ENCODE assay signal across 9 mouse cellular contexts in the genomic region with DNA sequence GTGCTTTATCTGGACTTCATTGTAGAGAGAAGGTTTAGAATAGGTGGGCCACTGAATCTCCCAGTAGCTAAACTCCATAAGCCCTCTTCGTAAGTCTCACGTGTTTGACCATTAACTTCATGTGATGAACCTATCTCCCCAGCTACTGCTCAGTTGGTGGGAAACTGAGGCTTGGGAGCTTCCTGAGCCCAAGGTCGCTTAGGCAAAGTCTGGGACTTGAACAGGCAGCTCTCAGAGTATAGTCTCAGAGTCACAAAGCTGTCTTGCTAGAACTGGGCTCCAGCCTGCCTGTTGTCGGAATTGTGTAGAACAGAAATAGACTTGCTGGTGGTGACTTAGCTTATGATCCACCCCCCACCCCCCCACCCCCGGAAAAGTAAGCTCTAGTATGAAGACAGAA. TPM values are rescaled to one million over a fixed set of nuclear protein-coding genes. Genes with fewer than 3 reads are reported as not detected.
DNase-seq lines count a peak whose midpoint lies in the region; ATAC-seq and TF ChIP-seq lines count a peak whose summit lies in the region.
"Had no signal": no experiment of that assay in that cellular context is flagged by ENCODE, and none has a peak within 500 bp of the region (broad histone marks: within the 10 kb centered on the region; RNA-seq: fewer than 3 reads in every experiment).

No protein-coding gene starts in this region.

- H3K4me2 ChIP-seq in heart, embryonic 15.5 days = peak overlapping the region; percentile 86
- H3K4me2 ChIP-seq in forebrain, postnatal 0 days (ENCODE audit: low read depth) = peak overlapping the region; percentile 97
- peak overlapping the region; percentile 94 for H3K4me2 ChIP-seq in midbrain, embryonic 11.5 days

- 78% methylated on average over 5 of the region's 5 CpGs for WGBS in heart, embryonic 15.5 days
- 89% methylated on average over 5 of the region's 5 CpGs for WGBS in forebrain, postnatal 0 days
- 91% methylated on average over 5 of the region's 5 CpGs for WGBS in midbrain, embryonic 11.5 days

- H3K9ac ChIP-seq in heart, embryonic 15.5 days = no peak overlapping the region
- H3K9ac ChIP-seq in forebrain, postnatal 0 days = no peak overlapping the region
- no peak overlapping the region for H3K9ac ChIP-seq in midbrain, embryonic 11.5 days (ENCODE audit: low read length)

- no peak for DNase-seq in heart, adult 18-20 months
- DNase-seq in NIH3T3 (ENCODE audit: low read depth) = peak; percentile 26
- no peak for DNase-seq in forebrain, postnatal 0 days
- DNase-seq in midbrain, embryonic 11.5 days (ENCODE audit: low spot score, missing footprints) = no peak
- DNase-seq in cerebellum, postnatal 25 days = no peak
- no peak for DNase-seq in right cerebral cortex, postnatal 36 days (ENCODE audit: low spot score in 2 of 2)
- DNase-seq: gastrocnemius, postnatal 10 days had no signal

- H3K27ac ChIP-seq in heart, embryonic 15.5 days = no peak overlapping the region
- H3K27ac ChIP-seq in forebrain, postnatal 0 days (ENCODE audit: low read depth, low read length) = no peak overlapping the region
- no peak overlapping the region for H3K27ac ChIP-seq in midbrain, embryonic 11.5 days (ENCODE audit: low read depth, low read length)

- peak overlapping the region; percentile 87; the same call in 1 of the 2 replicates for H3K4me3 ChIP-seq in heart, embryonic 15.5 days
- H3K4me3 ChIP-seq in forebrain, postnatal 0 days (ENCODE audit: low read depth, low read length) = peak overlapping the region; percentile 89
- H3K4me3 ChIP-seq in midbrain, embryonic 11.5 days (ENCODE audit: low read depth, low read length) = no peak overlapping the region

- H3K9me3 ChIP-seq in heart, embryonic 15.5 days (replicated peaks) = no peaks in the 10 kb centered on the region
- no peaks in the 10 kb centered on the region for H3K9me3 ChIP-seq in forebrain, postnatal 0 days (ENCODE audit: low read length)
- H3K9me3 ChIP-seq in midbrain, embryonic 11.5 days (ENCODE audit: control insufficient read depth, low read length) = no peaks in the 10 kb centered on the region

- H3K36me3 ChIP-seq in heart, embryonic 15.5 days = no peaks in the 10 kb centered on the region
- H3K36me3 ChIP-seq in forebrain, postnatal 0 days (ENCODE audit: insufficient read depth) = no peaks in the 10 kb centered on the region
- no peaks in the 10 kb centered on the region for H3K36me3 ChIP-seq in midbrain, embryonic 11.5 days (ENCODE audit: control insufficient read depth, insufficient read depth, low read length)

- ATAC-seq in heart, embryonic 15.5 days (replicated peaks; ENCODE audit: insufficient number of reproducible peaks, insufficient read depth, low FRiP score, low read depth) = no peak
- ATAC-seq in forebrain, postnatal 0 days = no peak
- ATAC-seq in midbrain, embryonic 11.5 days (ENCODE audit: low FRiP score) = no peak
- no peak for ATAC-seq in erythroid progenitor cell, adult 5-6 weeks (replicated peaks; ENCODE audit: low FRiP score, poor library complexity, severe bottlenecking)

- H3K27me3 ChIP-seq in heart, embryonic 15.5 days = no peaks in the 10 kb centered on the region
- no peaks in the 10 kb centered on the region for H3K27me3 ChIP-seq in forebrain, postnatal 0 days (ENCODE audit: insufficient read depth, low read length)
- no peaks in the 10 kb centered on the region for H3K27me3 ChIP-seq in midbrain, embryonic 11.5 days (ENCODE audit: control insufficient read depth, insufficient read depth, low read length)

- no peak for TF ChIP-seq CTCF in forebrain, postnatal 0 days (IDR thresholded peaks at IDR 0.05; ENCODE audit: low read depth)

- peaks cover 24% of the 10 kb centered on the region for H3K4me1 ChIP-seq in heart, embryonic 15.5 days (replicated peaks)
- H3K4me1 ChIP-seq in forebrain, postnatal 0 days (ENCODE audit: insufficient read depth) = no peaks in the 10 kb centered on the region
- peaks cover 8% of the 10 kb centered on the region for H3K4me1 ChIP-seq in midbrain, embryonic 11.5 days (ENCODE audit: control insufficient read depth, insufficient read depth, low read length)

RNA-seq across cellular contexts. Expression of a gene that starts 3.0 kb away (rescaled TPM):
- polyA plus RNA-seq in heart, embryonic 15.5 days (2015; fragmentation: Nextera tagmentation; extraction: Ambion mirVana) = 5.1 and 7.7 TPM in 2 replicates
- total RNA-seq in heart, adult 18-20 months (2021) = 10 to 100 TPM; 15.9 to 18.4 TPM
- total RNA-seq in forebrain, postnatal 0 days (2014; rRNA removed) = 11.0 and 19.9 TPM in 2 replicates
- 1.4 and 2.2 TPM in 2 replicates for polyA plus RNA-seq in forebrain, postnatal 0 days (2015; fragmentation: Nextera tagmentation; extraction: Ambion mirVana)
- polyA plus RNA-seq in midbrain, embryonic 11.5 days (2014; fragmentation: Nextera tagmentation; extraction: Ambion mirVana) = 3.0 and 3.5 TPM in 2 replicates
- 8.0 and 10.1 TPM in 2 replicates for total RNA-seq in erythroid progenitor cell, adult 5-6 weeks (2015; ENCODE audit: low replicate concordance)
- 10.3 and 13.1 TPM in 2 replicates for total RNA-seq in erythroid progenitor cell, adult 5-6 weeks (2017; ENCODE audit: low replicate concordance)
